Mouse (Mus musculus) heart, embryonic 10.5 days (tissue): ENCODE data around the gene Coil. TPM values are rescaled to one million over a fixed set of nuclear protein-coding genes. Genes with fewer than 3 reads are reported as not detected.
A peak's percentile ranks its signal among the peaks of the same experiment; 100 is the strongest.
"Not testable (repeated sequence)": the region's sequence is repeated elsewhere in the genome, so short reads cannot be mapped to it uniquely, and the experiment has no call there.

ENCODE experiments used
- DNase-seq: peaks from one replicate; pipeline ENCODE4 v3.0.0-alpha.2; 2017; ENCODE audit warnings: low spot score
- H3K27ac ChIP-seq: fragments of 300-500 bp; sonication (generic); 2 replicates; pipeline ENCODE4 v1.5.1; 2016; ENCODE audit warnings: mild to moderate bottlenecking
- H3K27me3 ChIP-seq: fragments of 300-500 bp; sonication (generic); 2 replicates; pipeline ENCODE4 v1.6.1; 2016; ENCODE audit warnings: mild to moderate bottlenecking; ENCODE audit not compliant: poor library complexity, insufficient read depth, severe bottlenecking
- H3K36me3 ChIP-seq: fragments of 300-500 bp; sonication (generic); 2 replicates; pipeline ENCODE4 v1.6.1; 2016; ENCODE audit warnings: mild to moderate bottlenecking, moderate library complexity
- H3K4me1 ChIP-seq: fragments of 300-500 bp; sonication (generic); 2 replicates; pipeline ENCODE4 v1.6.1; 2016; ENCODE audit warnings: mild to moderate bottlenecking
- H3K4me3 ChIP-seq: fragments of 300-500 bp; sonication (generic); 2 replicates; pipeline ENCODE4 v1.5.1; 2016; ENCODE audit warnings: mild to moderate bottlenecking, moderate library complexity
- H3K9me3 ChIP-seq: fragments of 300-500 bp; sonication (generic); 2 replicates; pipeline ENCODE4 v1.6.1; 2016; ENCODE audit warnings: mild to moderate bottlenecking, moderate library complexity
- WGBS: fragments of 180-500 bp; shearing (Covaris S2); methylation state at CpG from one replicate; pipeline ENCODE4 v1.1.7; 2016; 5-methylcytosine and 5-hydroxymethylcytosine counted together
- polyA plus RNA-seq: library from polyadenylated mRNA; unstranded; fragments of >200 nt; fragmentation: Nextera tagmentation; extraction: Ambion mirVana; gene quantifications from 2 replicates; pipeline ENCODE4 v1.2.1, GENCODE M21; 2016

Coil gene
- polyA plus RNA-seq, 1 experiment from 2014 or later = 19.2 TPM

DNA sequence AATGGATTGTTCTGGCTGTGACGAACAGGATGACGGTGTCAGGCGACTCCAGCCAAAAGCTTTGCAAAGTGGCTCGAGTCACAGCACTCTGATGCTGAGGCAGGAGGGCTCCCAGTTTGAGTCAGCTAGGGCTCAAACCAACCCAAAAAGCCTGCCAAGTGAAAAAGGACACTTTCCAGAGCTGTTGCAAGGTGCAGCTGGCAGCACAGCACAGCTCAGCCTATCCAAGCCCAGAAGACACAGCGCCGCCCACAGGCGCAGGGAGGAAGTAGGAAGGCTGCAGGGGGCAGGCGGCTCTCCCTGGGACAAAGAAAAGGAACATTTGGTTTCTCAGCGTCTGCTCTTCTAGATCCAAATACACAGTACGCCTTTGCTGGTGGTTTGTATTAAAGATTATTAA lies 16.6 kb downstream of the Coil start:
- Histone ChIP-seq H3K27me3 (no peaks in the 10 kb centered on the region), H3K4me3 (no peak overlapping the region), H3K27ac (no peak overlapping the region), H3K9me3 (no peaks in the 10 kb centered on the region), H3K36me3 (peaks cover 73% of the 10 kb centered on the region), H3K4me1 (no peaks in the 10 kb centered on the region)
- WGBS = 81% methylated on average over 10 of the region's 10 CpGs
- no peak for DNase-seq

DNA sequence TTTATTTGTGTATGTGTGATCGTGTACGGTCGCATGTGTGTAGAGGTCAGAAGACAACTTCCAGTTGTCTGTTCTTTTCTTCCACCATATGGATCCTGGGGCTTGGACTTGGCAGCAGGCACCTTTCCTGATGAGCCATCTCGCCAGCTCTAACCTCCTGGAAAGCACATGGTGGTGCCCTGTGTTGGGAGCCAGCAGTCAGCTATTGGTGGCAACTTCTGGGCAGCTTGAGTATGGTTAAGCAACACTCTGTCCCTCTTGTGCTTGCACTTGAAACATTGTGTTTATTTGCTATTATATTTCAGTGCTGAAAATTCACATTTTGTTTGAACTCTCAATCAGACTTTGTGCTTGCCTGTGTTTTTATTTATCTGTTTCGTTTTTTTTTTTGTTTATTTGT lies 18.9 kb downstream of the Coil start:
- 76% methylated on average over 5 of the region's 5 CpGs for WGBS
- DNase-seq = no peak
- peaks cover 51% of the 10 kb centered on the region for H3K36me3 ChIP-seq
- no peak overlapping the region for H3K27ac ChIP-seq
- no peaks in the 10 kb centered on the region for H3K9me3 ChIP-seq
- no peak overlapping the region for H3K4me3 ChIP-seq
- H3K4me1 ChIP-seq = no peaks in the 10 kb centered on the region; the same call in 1 of the 2 replicates
- H3K27me3 ChIP-seq = no peaks in the 10 kb centered on the region

DNA sequence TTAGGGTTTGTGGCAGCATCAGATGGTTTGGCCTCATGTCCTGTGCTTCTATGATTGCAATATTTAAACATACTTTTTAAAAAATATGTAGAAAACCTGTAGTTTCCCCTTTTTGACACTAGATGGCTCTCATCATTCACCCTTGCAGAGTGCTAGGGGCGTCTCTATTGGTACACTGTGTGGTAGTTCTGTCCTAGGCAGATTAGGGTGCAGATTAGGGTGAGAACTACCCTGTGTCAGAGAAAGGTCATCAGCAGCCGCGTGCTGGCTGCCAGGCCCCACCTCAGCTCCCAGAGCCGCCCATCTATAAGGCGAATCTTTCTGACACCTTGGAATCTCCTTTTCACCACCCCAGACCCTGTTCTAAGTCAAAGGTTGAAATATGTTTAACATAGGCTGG lies 19.5 kb downstream of the Coil start:
- no peaks in the 10 kb centered on the region for H3K9me3 ChIP-seq
- no peaks in the 10 kb centered on the region; the same call in 1 of the 2 replicates for H3K4me1 ChIP-seq
- H3K36me3 ChIP-seq = peaks cover 46% of the 10 kb centered on the region
- H3K27me3 ChIP-seq = no peaks in the 10 kb centered on the region
- H3K4me3 ChIP-seq = no peak overlapping the region
- H3K27ac ChIP-seq = no peak overlapping the region
- 68% methylated on average over 5 of the region's 5 CpGs for WGBS
- DNase-seq = no peak

- Histone ChIP-seq H3K4me1 (no peaks in the 10 kb centered on the region; the same call in 1 of the 2 replicates), H3K9me3 (no peaks in the 10 kb centered on the region), H3K4me3 (no peak overlapping the region), H3K27ac (no peak overlapping the region), H3K27me3 (no peaks in the 10 kb centered on the region), H3K36me3 (peaks cover 16% of the 10 kb centered on the region)
- no peak for DNase-seq
- WGBS = 47% methylated on average over 7 of the region's 7 CpGs
Measured at GRCm38 (mm10) chr11:88993186-88993585, 23.1 kb downstream of the Coil start.

DNA sequence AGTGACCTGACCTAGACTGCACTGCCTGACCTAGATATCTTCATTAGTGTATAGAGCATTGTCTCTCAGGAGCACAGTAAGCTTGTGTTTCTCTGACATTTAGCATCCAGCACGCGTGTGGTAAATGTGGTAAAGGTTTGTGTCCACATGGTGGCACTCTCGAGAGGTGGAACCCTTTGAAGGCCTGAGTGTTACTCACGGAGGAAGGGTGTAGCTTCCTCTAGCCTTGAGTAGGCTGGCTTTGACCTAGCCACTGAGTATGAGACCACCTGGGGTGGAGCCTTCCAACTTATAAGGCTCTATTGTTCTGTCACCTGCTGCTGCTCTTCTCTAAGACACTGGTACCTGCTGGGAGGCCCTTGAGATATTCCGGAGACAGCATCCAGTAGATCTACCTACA lies 23.6 kb downstream of the Coil start:
- Histone ChIP-seq H3K4me3 (no peak overlapping the region), H3K36me3 (peaks cover 12% of the 10 kb centered on the region), H3K27ac (no peak overlapping the region), H3K4me1 (peaks cover 2% of the 10 kb centered on the region; the same call in 1 of the 2 replicates), H3K9me3 (no peaks in the 10 kb centered on the region), H3K27me3 (no peaks in the 10 kb centered on the region)
- 17% methylated on average over 5 of the region's 5 CpGs for WGBS
- no peak for DNase-seq

- Histone ChIP-seq H3K27ac (no peak overlapping the region), H3K27me3 (no peaks in the 10 kb centered on the region), H3K9me3 (no peaks in the 10 kb centered on the region), H3K36me3 (peaks cover 12% of the 10 kb centered on the region), H3K4me1 (peaks cover 7% of the 10 kb centered on the region; the same call in 1 of the 2 replicates), H3K4me3 (no peak overlapping the region)
- DNase-seq = no peak
- 85% methylated on average over 7 of the region's 7 CpGs for WGBS
Measured at GRCm38 (mm10) chr11:88994492-88994891, 24.4 kb downstream of the Coil start.

DNA sequence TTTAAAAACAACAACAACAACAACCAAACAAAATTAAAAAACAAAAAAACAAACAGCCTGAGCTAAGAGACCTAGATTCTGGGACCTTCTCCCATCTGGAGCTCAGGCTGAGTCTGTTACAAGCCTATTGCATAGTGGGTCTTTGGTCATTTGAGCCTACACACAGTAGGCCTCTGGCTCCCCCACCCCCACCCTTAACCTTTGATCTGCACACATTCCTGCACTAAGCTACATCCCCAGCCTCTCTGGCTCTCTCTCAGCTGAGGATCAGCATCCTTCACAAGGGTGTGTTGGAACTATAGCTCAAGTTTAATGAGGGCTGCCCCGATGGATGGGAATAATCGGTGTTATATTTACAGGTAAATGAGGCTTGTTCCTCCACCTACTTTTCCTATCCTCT lies 25.6 kb downstream of the Coil start:
- Histone ChIP-seq H3K36me3 (peaks cover 7% of the 10 kb centered on the region), H3K9me3 (no peaks in the 10 kb centered on the region), H3K4me3 (no peak overlapping the region), H3K4me1 (peaks cover 16% of the 10 kb centered on the region), H3K27me3 (no peaks in the 10 kb centered on the region; the same call in 1 of the 2 replicates), H3K27ac (no peak overlapping the region)
- WGBS = 82% methylated on average over 2 of the region's 2 CpGs
- DNase-seq = no peak

DNA sequence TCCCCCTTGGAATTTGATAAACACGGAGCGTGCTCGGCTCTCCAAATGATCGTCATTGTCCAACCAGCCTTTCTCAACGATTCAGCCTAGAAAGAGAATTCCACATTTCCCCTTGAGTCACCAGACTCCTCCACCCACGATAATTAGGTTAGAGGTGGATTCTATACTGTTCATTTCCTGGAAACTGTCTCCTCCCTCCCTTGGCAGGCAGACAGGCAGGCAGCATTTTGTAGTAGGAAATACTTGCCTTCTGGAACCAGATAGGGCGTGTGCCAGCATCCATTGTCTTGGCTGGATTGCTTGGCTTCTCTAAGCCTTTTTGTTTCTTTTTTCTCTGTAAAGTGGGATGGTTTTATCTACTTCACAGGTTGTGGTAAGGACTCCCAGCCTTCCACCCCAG lies 26.4 kb downstream of the Coil start:
- Histone ChIP-seq H3K4me1 (peaks cover 16% of the 10 kb centered on the region), H3K27me3 (no peaks in the 10 kb centered on the region; the same call in 1 of the 2 replicates), H3K4me3 (no peak overlapping the region), H3K36me3 (no peaks in the 10 kb centered on the region; the same call in 1 of the 2 replicates), H3K9me3 (no peaks in the 10 kb centered on the region), H3K27ac (no peak overlapping the region)
- no peak for DNase-seq
- 62% methylated on average over 7 of the region's 7 CpGs for WGBS

DNA sequence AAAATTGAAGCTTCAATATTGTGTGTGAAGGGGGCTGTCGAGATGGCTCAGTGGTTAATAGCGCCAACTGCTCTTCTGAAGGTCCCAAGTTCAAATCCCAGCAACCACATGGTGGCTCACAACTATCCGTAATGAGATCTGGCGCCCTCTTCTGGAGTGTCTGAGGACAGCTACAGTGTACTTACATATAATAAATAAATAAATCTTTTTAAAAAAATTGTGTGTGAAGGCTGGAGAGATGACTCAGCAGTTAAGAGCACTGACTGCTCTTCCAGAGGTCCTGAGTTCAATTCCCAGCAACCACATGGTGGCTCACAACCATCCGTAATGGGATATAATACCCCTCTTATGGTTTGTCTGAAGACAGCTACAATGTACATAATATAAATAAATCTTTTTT lies 27.3 kb downstream of the Coil start:
- DNase-seq, H3K4me3 ChIP-seq, H3K27ac ChIP-seq, H3K27me3 ChIP-seq, H3K36me3 ChIP-seq, H3K9me3 ChIP-seq: not testable (repeated sequence)
- 83% methylated on average over 5 of the region's 5 CpGs for WGBS
- peaks cover 20% of the 10 kb centered on the region for H3K4me1 ChIP-seq

DNA sequence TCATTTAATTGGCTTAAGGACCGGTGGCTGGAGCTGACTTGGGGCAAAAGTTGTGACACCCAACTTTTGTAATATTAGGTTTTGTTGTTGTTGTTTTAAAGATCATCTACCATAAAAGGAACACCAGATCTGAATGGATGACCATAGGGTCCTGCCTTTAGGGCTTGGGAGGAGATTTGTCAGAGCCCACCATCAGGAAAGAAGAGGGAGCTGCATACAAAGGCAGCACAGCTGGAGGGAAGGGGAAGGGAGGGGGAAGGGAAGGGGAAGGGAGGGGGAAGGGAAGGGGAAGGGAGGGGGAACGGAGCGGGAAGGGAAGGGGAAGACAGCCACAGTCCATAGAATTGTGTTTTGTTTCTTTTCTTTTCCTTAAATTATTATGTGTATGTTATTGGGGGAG lies 28.4 kb downstream of the Coil start:
- Histone ChIP-seq H3K4me3 (no peak overlapping the region; the same call in 1 of the 2 replicates), H3K36me3 (no peaks in the 10 kb centered on the region), H3K27ac (peak overlapping the region; percentile 91; the same call in 1 of the 2 replicates), H3K4me1 (peaks cover 29% of the 10 kb centered on the region), H3K27me3 (no peaks in the 10 kb centered on the region; the same call in 1 of the 2 replicates), H3K9me3 (no peaks in the 10 kb centered on the region)
- no peak for DNase-seq
- 11% methylated on average over 3 of the region's 3 CpGs for WGBS

- 2% methylated on average over 48 of the region's 48 CpGs for whole genome bisulfite sequencing
- Histone ChIP-seq H3K27ac (peak within 1 kb of the TSS; percentile 91), H3K4me3 (peak within 1 kb of the TSS; percentile 81)
Measured at GRCm38 (mm10) chr11:88998974-88999722, 29.1 kb downstream of the Coil start, which contains the start of gene Trim25. Gene Trim25 (plus strand): TSS chr11:88999376.

GRCm38 (mm10) chr11:88999723-89000526 lies 29.9 kb downstream of the Coil start:
- Histone ChIP-seq H3K4me3 (peak overlapping the region; percentile 81), H3K9me3 (no peaks in the 10 kb centered on the region), H3K27ac (peak overlapping the region; percentile 91), H3K4me1 (peaks cover 35% of the 10 kb centered on the region), H3K36me3 (no peaks in the 10 kb centered on the region), H3K27me3 (no peaks in the 10 kb centered on the region; the same call in 1 of the 2 replicates)
- DNase-seq = no peak
- 19% methylated on average over 33 of the region's 33 CpGs for WGBS

More at GRCm38 (mm10) chr11:88998974-88999722, 29.1 kb downstream of the Coil start, which contains the start of gene Trim25:
- Histone ChIP-seq H3K27me3 (no peaks in the 10 kb centered on the region; the same call in 1 of the 2 replicates), H3K4me1 (peaks cover 35% of the 10 kb centered on the region), H3K9me3 (no peaks in the 10 kb centered on the region), H3K36me3 (no peaks in the 10 kb centered on the region)
- DNase-seq = peak; percentile 96

DNA sequence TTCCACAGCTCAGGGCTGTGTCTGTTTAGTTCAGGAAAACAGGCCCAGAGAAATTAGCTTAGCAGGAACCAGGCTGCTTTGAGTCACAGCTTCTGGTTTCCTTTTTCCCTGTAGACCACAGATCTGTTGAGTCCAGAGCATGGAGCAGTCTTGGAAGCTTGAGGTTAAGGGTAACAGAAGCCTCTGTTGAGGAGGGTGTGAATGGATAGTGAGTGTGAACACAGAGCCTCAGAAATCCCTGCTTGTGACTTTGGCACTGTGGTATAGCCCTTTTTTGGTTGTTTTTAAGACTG lies 30.4 kb downstream of the Coil start:
- no peak for DNase-seq
- Histone ChIP-seq H3K36me3 (no peaks in the 10 kb centered on the region), H3K9me3 (no peaks in the 10 kb centered on the region), H3K27ac (peak overlapping the region; percentile 91), H3K27me3 (no peaks in the 10 kb centered on the region; the same call in 1 of the 2 replicates), H3K4me1 (peaks cover 35% of the 10 kb centered on the region), H3K4me3 (peak overlapping the region; percentile 81)
